Mouse (Mus musculus): Measurements from ENCODE around the gene Anapc5.

Anapc5 gene

DNA sequence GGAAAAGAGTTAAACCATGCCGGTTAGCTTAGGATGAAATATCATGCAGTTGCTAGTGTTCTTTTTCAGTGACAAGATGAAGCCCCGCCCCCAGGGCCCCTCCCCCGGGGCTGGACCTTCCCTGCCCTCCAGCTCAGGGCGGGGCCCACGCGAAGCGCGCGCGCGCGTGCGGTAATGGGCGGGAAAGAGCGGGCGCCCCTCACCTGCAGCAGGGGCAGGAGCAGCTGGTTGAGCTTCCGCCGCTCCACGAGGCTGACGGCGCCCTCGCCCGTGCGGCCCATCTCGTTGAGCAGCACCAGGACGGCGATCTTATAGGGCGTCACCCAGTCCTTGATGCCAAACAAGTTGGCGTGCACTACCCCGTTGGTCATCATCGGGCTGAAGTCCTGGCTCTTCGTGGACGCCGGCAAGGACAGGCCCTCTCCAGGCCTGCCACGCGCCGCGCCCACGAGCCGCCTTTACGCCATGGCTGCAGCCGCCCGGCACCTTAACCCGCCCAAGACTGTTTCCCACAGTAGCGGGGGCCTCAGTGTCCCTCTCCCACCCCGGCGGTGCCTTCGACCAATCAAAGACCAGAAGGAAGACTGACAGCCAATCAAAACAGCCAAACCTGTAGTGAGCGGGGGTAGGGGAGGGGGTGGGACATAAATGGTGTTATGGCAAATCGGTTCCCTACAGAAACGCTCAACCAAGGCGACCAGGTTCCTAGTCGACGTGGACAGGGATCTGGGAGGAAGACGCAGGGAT, at the start of gene Anapc5:
Gene Anapc5 (minus strand): TSS at position 563 of the 747 bp plus-strand sequence.
- peak; percentile 80 for DNase-seq (ENCODE audit: low spot score)

- DNase-seq (ENCODE audit: low spot score): no peak
Measured at GRCm38 (mm10) chr5:122863053-122863452, 41.9 kb upstream of the Anapc5 start.

DNA sequence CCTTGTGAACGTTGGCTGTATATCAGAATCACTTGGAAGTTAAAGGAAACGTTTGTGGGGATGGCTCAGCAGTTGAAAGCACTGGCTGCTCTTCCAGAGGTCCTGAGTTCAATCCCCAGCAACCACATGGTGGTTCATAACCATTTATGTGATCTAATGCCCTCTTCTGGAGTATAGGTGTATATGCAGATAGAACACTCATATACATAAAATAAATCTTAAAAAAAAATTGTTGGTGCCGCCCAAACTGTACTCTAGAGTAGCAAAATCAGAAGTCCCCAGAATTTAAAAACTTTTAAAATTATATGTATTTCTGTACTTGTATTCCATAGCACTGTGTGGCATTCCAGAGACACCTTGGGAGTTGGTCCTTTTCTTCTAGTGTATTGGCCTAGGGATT, 34.7 kb upstream of the Anapc5 start:
- DNase-seq (ENCODE audit: low spot score): no peak

- no peak for DNase-seq (ENCODE audit: low spot score)
Measured at GRCm38 (mm10) chr5:122852611-122853010, 31.5 kb upstream of the Anapc5 start.

- DNase-seq (ENCODE audit: low spot score): peak; percentile 5
Measured at GRCm38 (mm10) chr5:122850319-122851002, 29.3 kb upstream of the Anapc5 start.

GRCm38 (mm10) chr5:122849521-122850318, 28.6 kb upstream of the Anapc5 start, which contains the start of gene Rnf34:
Gene Rnf34 (plus strand): TSS chr5:122850048.
- DNase-seq (ENCODE audit: low spot score): peak; percentile 74

GRCm38 (mm10) chr5:122843799-122844198, 22.7 kb upstream of the Anapc5 start:
- DNase-seq (ENCODE audit: low spot score): no peak

- DNase-seq (ENCODE audit: low spot score): no peak
Measured at GRCm38 (mm10) chr5:122841126-122841525, 20.0 kb upstream of the Anapc5 start.

DNA sequence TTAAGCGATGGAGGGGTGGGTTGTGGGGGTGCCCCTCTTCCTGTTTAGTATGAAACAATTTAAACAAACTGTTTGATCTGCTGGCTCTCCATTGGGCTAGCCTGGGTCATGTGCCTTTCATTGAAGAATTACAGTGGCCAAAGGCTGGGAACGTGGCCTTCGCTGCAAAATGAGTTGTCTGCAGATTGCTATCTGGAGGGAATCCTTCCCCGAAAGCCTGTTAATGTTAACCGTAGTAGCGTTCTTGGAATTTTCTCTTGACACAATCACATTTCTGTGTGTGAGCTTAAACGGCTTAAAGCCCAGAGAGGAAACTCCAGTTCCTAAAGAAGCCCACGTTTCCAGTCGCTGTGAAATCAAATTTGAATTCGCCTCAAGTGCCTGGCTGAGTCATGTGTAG, 11.9 kb upstream of the Anapc5 start:
- no peak for DNase-seq (ENCODE audit: low spot score)

GRCm38 (mm10) chr5:122832536-122832935, 11.4 kb upstream of the Anapc5 start:
- no peak for DNase-seq (ENCODE audit: low spot score)

DNA sequence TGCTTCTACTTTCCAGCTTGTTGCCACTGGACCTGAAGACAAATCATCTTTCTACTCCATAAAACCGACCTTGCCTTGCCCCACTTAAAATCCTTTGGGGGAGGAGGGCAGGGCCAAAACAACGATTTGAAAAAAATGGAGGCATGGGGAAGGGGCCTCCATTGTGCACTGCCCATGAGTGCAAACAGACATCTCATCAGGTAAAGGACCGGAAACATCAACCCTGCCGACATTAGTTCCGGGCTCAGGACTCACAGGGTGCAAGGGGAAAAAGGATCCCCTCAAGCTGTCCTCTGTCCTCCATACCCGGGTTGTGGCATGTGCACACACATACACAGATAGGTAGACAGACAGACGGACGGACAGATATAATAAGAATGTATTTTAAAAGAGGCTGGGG, 4.0 kb upstream of the Anapc5 start:
- no peak for DNase-seq (ENCODE audit: low spot score)

DNA sequence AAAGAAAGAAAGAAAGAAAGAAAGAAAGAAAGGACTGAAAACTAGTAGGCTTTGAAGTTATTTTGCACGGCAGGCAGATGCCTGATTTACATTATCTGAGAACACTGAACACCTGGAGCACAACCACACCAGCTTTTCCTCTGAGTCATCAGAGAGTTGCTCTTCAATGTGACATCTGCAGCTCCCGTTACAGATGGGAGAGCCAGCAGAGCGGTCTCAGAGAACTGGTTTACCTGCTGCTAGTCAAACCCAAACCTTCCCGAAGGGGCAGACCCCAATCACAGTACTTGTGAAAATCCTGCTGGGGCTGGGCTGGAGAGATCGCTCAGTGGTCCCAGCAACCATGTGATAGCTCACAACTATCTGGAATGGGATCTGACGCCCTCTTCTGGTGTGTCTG, 3.3 kb upstream of the Anapc5 start:
- DNase-seq (ENCODE audit: low spot score): no peak

DNA sequence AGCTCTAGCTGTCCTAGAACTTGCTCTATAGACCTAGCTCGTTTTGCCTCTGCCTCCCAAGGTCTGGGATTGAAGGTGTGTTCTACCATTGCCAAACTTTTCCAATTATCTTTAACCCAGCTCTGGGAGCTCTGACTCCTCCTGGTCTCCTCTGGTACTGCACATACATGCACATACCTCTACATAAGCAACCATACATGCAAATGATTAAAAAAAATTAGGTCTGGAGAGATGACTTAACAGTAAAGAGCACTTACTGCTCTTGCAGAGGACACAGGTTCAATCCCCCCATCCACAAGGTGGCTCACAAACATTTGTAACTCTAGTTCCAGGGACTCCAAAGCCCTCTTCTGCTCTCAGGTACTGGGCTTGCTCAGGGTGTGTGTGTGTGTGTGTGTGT, 2.8 kb upstream of the Anapc5 start:
- DNase-seq (ENCODE audit: low spot score): no peak

DNA sequence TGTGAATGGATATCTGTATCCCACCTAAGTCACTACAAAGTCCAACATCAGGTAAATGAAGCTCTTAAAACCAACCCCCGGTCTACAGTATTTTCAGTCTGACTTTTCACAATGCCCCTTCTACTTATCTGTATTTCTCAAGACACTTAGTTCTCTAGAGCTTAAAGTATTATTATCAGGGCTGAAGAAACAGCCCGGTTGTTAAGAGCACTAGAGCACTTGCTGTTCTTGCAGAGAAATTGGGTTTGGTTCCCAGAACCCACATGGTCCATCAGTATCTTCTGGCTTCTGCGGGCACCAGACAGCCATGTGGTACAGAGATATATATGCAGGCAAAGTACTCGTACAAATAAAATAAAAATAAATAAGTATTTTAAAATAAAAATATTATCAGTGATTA, 1.3 kb upstream of the Anapc5 start:
- DNase-seq (ENCODE audit: low spot score): no peak

DNA sequence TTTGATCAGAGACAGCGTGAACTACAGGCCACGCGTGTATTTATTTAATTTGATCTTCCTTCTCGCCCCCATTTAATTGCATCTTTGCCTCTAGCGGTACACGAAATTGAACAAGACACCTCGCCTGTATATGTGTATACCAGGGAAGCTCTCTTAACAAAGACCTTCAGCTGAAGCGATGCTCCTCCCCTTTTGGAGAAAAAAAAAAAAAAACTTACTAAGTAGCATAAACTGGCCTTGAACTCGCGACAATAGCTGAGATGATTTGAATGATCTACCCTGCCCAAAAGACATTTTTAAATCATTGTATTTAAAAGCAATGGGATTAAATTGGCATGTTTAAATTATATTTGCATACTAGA, 366 bp upstream of the Anapc5 start:
- DNase-seq (ENCODE audit: low spot score): no peak

GRCm38 (mm10) chr5:122812699-122813098, 8.4 kb downstream of the Anapc5 start:
- DNase-seq (ENCODE audit: low spot score): no peak

DNA sequence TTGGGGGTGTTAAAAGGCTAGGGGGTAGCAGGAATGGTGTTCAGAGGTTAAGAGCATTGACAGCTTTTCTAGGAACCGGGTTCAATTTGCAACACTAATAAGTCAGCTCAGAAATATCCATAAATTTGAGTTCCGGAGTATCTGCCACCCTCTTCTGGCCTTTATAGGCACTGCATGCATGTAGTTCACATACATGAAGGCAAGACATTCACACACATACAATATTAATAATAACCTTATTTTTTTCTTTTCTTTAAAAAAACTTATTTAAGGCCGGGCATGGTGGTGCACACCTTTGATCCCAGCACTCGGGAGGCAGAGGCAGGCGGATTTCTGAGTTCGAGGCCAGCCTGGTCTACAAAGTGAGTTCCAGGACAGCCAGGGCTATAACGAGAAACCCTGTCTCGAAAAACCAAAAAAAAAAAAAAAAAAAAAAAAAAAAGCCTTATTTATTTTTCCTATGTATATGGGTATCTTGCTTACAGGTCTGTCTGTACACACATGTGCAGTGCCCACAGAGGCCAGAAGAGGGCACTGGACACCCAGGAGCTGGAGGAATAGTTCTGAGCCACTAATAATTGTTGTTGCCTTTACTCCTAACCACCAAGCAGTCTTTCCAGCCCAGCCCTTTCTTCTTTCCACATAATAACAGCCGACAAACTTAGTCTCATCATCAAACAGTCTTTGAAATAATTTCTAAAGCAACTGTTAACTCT, 9.6 kb downstream of the Anapc5 start:
- DNase-seq (ENCODE audit: low spot score): no peak

DNA sequence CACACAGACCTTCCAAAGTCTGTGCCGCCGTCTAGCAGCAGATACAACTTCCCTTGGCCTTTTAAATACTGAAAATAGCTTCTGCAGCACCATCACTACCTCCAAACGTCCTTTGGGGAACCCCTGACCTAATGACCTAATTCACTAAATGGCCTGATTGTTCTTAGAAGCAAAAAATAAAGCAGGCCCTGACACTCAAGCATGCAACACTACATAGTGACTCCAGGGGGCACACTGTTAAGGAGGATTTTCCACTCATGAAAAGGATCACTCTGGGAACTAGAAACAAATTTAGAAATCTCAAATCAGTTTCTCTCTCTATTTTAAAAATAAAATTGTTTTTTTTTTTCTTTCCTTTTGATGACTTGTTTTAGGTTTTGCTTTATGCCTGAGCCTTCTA, 15.6 kb downstream of the Anapc5 start:
- DNase-seq (ENCODE audit: low spot score): no peak

GRCm38 (mm10) chr5:122802706-122803105, 18.4 kb downstream of the Anapc5 start:
- no peak for DNase-seq (ENCODE audit: low spot score)

GRCm38 (mm10) chr5:122801684-122802083, 19.5 kb downstream of the Anapc5 start:
- no peak for DNase-seq (ENCODE audit: low spot score)

GRCm38 (mm10) chr5:122800345-122801010, 20.7 kb downstream of the Anapc5 start:
- no peak for DNase-seq (ENCODE audit: low spot score)

Measured in ovary, postnatal 10 days (tissue).